Mouse (Mus musculus): ENCODE results near the gene Dcaf7.

- TF ChIP-seq POLR2A (IDR thresholded peaks at IDR 0.05; ENCODE audit: low read depth, low read length) (no peak), CTCF (IDR thresholded peaks at IDR 0.05; ENCODE audit: borderline replicate concordance, insufficient read depth, low read length) (no peak)
Measured at GRCm38 (mm10) chr11:105994375-105994774, 42.3 kb upstream of the Dcaf7 start, which contains the start of gene Ace3.
